Mouse (Mus musculus) ovary, adult 10 weeks (tissue): ENCODE results near the gene Plekhm1. TPM values are rescaled to one million over a fixed set of nuclear protein-coding genes. Genes with fewer than 3 reads are reported as not detected.

Experiments
- polyA plus RNA-seq: library from polyadenylated mRNA; stranded (reverse); fragments of 350-450 nt; fragmentation: Illumina TruSeq; extraction: RNeasy Lipid Tissue Mini Kit (QIAGEN cat#74804); gene quantifications from one replicate; pipeline ENCODE4 v1.2.3, GENCODE M21; 2014

Gene Plekhm1
- 1.1 TPM for polyA plus RNA-seq

GRCm38 (mm10) chr11:103411981-103412949 is at the start of gene Plekhm1:
Gene Plekhm1 (minus strand): TSS chr11:103412687.

DNA sequence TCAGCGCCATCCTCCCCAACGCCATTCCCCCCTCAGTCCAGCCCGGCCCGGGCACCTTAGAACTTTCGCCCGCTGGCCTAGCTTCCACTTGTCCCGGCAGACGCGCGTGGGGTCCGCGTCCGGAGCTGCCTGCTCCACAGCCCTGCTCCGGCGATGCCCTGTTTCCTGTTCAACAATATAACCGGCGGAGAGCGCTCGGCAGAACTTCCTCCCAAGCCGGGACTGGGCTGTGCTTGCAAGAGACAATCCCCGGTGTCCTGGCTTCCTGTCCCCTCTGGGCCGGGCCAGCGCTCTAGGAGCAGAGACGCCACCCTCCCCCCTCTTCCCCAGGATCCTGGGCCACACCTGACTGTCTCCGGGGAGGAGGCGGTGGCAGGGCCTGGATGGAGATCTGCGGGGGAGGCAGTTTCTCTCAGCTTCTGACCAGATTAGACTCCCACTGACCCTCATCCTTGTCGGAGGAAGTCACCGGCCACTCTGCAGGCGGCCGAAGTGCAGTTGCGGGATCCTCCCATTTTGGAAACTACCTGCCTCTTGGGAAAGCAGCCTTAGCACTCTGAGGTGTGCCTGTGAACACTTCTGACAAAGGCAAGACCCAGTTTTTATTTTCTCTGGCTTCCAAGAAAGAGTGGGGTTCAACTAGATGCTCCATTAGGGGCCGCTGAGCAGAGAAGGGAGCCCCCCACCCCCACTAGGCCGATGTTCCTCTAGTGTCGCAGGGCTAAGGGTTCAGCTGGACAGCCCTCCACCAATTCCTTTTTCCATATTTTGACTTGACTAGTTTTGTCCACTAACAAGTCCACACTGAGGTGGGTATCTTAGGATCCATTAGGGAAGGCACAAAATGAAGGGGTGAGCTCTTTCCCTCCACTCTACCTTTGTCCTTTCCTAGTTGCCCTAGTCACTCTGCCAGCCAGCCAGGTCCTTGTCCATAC is 49.0 kb downstream of the Plekhm1 start, which contains the start of gene Arhgap27:
Arhgap27 (minus strand) TSS at position 479 of the 935 bp plus-strand sequence.

Other genes with a start within 250 kb of the Plekhm1 start
- gene Fmnl1, start 241.6 kb downstream of the Plekhm1 start, polyA plus RNA-seq, result not detected
- not detected for gene 1700023F06Rik, start 204.1 kb downstream of the Plekhm1 start, polyA plus RNA-seq
- not detected for gene Spata32, start 194.3 kb downstream of the Plekhm1 start, polyA plus RNA-seq
- gene Map3k14, start 145.2 kb downstream of the Plekhm1 start, polyA plus RNA-seq, result not detected
- 0.26 TPM for gene Arhgap27, start 49.0 kb downstream of the Plekhm1 start, polyA plus RNA-seq
- not detected for gene Lrrc37a, start 91.9 kb upstream of the Plekhm1 start, polyA plus RNA-seq
- not detected for gene Gm884, start 208.5 kb upstream of the Plekhm1 start, polyA plus RNA-seq
- gene Lyzl6, start 226.2 kb upstream of the Plekhm1 start, polyA plus RNA-seq, result not detected
- not detected for gene Rprml, start 236.9 kb upstream of the Plekhm1 start, polyA plus RNA-seq